Mouse (Mus musculus) ovary, adult 18-20 months (tissue): Measurements from ENCODE around the gene Wasf2.
A peak's percentile ranks its signal among the peaks of the same experiment; 100 is the strongest.

Experiments used
- DNase-seq: peaks from one replicate; pipeline ENCODE4 v3.0.0; 2022; ENCODE audit warnings: low spot score, mixed read lengths

Wasf2 gene

DNA sequence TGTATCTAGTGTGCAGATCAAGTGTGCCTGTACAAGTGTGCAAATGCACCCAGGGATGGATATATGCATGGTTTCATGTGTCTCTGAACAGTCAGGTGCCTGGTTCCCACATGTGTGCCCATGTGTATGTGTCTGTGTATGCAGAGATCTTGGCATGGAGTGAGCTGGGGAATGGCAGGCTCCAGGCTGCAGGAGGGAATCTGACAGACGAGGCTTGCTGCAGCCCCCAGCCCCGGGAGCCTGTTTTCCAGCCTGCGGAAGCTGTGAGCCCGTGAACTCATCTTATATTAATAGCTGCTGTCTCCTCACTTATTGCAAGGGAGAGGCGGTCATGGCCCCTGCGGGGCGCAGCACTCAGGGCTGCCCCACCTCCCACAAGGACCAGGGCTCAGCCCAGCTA lies 74.1 kb downstream of the Wasf2 start:
- DNase-seq = no peak

DNA sequence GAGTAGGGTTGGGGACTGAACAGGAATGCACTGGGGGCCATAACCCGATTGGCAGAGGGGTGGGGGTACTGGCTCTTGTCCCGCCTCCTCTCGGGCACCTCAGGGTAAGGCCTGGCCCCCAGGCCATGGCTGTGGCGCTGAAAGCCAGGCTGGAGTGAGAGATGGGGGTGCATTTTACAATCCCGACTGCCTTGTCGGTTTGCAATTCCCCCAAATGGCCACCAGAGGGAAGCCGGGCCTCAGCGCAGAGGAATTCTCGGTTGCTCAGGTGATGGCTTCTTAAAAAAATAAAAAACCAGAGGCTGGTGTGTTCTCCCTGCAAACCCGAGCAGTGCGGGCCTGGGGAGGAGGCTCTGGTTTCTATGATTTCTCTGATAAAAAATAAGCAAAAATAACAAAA lies 79.1 kb downstream of the Wasf2 start:
- DNase-seq = no peak

DNA sequence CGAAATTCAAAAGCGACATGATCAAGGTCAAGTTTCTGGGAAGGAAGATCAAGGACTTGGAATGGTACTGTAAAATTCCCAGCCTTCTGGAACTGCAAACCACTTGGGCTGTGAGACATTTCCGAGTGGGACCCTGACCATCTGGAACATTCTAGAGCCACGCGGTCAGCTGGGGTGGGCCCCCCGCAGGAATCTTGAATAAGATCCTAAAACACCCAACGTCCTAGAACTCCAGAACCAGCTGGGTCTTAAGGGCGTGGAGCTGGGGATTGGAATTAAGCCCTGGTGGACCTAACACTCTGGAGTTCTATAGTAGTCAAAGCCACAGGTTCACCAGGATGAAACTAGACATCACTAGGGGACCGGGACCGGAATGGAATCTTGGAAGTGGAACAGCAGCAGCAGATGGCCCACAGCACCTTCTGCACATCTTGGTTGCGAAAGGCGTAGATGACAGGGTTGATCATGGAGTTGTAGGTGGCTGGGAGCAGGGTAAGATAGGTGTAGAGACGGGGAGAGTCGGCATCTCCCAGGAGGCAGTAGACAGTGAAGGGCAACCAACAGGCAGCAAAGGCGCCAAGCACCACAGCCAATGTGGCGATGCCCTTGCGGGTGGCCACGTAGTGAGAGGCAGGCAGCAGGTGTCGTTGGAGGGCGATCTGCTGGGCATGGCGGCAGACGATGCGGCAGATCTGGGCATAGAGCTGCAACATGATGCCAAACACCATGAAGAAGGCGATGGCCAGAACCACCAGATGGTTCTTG lies 79.9 kb downstream of the Wasf2 start:
- DNase-seq = no peak

DNA sequence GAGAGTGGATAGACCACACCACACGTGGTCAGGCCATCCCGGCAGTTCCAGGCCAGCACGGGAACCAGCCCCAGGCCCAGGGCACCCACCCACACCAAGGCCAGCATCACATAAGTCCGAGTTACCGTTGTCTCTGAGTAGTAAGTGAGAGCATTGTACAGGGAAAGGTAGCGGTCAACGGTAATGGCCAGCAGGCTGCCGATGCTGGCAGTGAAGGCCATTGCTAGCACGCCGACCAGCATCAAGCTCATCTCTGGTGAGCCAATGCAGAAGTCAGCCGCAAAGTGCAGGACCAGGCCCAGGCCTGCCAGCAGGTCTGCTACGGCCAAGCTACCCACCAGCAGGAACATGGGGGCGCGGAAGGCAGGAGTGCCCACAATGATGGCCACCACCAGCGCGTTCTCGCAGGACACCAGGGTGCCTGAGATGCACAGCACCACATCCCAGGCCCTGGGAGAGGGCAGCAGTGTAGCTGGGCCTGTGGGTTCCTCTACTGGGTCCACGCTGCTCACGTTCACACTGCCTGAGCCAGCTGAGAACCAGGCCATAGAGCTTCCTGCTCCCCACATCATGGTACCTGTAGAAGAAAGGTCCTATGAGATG lies 80.6 kb downstream of the Wasf2 start:
- DNase-seq = no peak

DNA sequence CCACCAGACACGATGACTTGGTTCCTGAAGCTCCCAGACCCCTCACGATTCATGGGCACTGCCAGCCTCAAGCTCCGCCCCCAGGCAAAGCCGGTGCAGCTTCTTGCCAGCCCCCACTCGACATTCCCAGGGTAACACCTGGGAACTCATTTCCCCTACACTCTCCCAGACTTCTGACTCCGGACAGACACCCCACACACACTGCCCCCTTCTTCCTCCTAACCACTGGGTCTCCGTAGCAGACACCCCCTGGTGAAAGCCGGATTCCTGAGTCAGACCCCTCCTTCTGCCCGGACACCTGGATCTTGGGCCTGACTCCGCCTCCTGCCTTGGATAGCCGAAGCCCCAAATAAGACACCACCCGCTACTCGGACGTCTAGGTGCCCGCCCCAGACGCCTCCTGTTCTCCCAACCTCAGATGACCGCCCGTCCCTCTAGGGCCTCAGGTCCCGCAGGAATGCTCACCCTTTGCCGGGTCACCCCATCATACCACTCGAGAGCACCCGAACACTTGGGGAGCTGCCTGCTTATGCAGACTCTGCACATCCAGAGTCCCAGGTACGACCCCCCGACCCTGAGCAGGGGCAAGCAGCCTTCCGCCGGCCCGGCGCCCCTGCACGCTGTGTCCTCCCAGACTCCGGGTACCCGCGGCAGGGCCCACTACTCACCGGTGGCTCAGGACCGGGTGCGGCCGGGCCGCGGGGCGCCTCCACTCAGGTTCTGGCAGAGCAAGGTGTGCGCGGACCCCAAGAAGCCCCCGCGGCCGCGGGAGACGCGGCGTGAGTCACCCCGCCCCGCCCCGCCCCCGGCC lies 81.7 kb downstream of the Wasf2 start, which contains the start of the genes Cd164l2 and Gpr3:
Gene Cd164l2 (plus strand): TSS at position 381 of the 811 bp plus-strand sequence.
Gene Gpr3 (minus strand): TSS at position 786 of the 811 bp plus-strand sequence.
- DNase-seq = no peak

DNA sequence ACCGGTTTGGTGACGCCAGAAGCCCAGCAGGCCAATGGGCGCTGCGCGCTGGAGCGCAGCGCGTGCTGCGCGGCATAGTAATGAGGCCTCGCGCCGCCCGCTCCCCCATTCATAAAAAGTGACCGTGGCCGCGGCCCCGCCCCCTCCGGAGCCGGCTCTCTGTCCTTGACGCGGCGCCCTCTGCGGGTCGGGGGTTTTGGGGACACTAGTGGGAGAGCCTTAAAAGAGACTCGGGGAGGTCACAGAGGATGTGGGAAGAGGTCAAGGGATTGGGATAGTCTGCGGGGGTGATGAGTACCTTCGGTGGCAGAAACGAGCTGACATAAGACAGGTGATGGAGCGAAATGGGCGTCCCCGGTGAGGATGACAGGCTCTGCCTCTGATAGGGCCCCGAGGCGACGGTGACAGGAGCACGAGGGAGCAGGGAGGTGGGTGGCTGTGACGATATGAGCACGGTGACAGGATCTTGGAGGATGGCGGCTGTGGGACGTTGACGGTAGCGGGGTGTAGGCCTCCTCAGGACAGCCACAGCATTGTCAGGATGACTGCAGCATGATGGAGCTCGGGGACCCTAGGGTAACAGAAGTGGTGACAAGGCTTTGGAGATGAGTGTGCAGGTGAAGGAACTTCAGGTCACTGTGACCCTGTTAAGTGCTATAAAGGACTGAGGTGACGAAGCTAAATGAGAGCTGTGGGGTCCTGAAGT lies 82.4 kb downstream of the Wasf2 start:
- DNase-seq = peak; percentile 55

DNA sequence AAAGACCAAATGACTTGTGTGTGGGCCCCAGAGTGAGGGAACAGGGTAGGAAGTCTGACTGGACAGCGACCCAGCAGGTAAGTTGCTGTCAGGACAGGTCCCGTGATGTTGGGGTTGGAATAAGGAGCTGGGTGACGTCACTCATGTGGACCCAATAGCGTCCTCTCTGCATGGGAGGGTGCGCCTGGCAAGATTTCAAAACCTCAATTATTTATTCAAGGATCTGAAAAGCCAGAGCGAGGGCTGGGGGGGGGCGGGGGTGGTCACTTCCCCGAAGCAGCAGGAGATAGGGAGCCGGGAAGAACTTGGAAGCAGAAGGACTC lies 82.9 kb downstream of the Wasf2 start:
- DNase-seq = no peak

DNA sequence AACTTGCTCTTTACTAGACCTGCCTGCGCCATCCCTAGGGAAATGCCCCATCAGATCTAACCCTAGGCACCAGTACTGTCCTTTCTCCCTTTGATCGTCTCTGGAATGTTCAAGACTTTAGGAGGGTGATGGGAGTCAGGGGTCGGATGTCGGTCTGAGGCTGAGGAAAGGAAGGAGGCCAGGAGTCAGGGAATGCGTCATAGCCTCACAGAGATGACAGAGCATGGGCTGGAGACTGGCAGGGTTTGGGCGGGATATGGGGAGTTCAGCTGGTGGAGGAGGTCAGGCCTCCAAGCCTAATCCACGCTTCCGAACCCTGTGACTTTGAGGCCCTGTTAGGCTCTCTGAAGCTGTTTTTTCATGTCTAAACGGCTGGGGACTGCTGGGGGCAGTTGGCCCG lies 83.4 kb downstream of the Wasf2 start:
- DNase-seq = no peak

DNA sequence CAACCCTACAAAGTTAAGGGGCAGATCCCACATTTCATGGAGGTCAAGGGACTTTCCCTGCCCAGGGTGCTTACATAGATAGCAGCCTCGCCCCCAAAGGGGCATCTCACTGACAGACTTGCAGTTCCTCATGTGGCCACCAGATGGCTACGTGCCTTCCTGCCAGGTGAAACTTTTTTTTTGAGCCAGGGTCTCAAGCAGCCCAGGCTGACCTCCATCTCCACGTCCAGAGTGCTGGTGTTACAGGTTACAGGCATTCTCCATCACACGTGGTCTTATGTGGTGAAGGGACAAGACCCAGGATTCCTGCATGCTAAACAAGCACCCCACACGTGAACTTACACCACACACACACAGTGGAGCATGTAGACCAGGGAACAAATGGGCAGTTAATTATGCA lies 87.3 kb downstream of the Wasf2 start:
- no peak for DNase-seq

DNA sequence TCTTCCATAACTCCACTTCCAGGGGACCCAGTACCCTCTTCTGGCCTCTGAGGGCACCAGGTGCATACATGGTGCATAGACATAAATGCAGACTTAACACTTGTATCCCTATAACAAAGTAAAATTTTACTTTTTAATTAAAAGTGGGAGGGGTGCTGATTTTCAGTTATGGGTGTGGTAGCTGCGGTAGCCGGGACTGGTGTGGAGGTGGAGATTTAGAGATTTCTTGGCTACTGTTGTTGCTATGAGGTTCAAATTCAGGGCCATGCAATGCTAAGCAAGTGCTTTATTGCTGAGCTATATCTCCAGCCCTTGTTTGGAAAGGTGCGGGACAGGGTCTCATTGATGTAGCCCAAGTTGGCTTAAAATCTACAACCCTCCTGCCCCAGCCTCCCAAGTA lies 88.4 kb downstream of the Wasf2 start:
- no peak for DNase-seq

DNA sequence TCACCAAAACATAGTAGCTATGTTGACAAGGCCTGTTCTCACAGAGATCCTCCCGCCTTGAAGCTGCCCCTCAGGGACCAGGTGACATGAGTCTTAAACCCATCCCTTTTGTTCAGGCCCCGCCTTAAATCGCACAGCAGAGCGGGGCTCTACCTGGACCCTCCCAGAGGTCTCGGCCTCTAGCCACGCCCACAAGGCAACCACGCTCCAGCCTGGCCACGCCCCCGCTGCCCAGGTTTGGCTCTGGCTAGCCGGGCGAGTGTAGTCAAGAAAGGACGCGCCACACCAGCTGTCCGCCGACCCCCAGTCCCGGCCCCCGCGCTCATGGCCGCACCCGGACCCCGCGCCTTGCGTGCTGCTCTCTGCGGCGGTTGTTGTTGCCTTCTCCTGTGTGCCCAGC lies 90.4 kb downstream of the Wasf2 start:
- no peak for DNase-seq

DNA sequence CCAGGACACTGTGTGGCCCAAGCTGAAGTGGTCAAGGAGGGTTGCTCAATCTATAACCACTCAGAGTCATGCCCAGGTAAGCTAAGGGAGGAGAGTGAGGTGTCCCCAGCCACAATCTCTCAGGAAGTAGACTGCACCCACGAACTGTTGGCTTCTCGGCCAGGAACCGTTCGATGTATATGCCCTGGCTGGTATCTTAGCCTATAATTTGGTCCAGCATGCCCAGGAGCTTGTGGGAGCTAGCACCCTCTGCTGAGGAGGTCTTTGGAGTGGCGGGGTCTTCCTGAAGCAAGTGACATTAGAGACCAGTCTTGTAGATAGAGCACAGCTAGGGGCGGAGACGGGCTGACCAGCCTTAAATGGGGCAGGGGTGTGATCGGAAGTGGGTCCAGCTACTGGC lies 91.4 kb downstream of the Wasf2 start:
- DNase-seq = no peak

DNA sequence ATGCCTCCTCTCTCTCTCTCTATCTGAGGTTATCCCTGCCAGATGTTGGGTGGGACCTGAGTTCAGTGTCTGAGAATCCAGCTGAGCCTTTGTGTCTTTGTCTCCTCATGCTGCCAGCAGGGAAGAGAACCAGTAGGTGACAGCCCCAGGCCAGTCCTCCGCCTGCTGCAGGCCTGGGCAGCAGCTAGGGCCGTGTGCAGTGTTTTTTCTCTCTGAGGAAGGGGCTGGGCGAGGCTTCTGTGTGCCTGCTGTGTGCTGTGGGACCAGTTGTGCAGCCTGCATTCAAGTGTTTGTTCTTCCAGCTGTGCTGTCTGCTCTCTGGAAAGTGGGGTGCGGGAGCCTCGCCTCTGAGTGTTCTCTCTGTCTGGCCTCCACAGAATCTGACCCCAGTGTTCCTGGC lies 93.6 kb downstream of the Wasf2 start:
- DNase-seq = no peak

DNA sequence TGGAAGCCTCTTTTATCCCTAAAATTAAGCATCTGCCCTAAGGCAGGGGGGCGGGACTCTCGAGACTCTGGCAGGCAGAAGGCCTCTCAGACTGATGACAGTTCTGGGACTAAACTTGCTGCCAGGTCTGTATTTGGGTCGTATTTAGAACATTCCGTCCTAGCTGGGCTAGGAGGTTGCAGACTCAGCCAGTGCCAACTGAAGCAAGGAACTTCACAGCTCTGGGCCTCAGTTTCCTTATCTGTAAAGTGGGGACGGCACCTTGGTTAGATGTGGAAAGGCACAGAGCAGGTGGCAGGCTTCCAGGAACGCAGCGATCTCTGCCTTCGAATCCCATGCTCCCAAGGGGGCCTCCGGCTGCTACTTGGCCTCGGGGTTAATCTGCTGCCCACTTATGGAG lies 95.8 kb downstream of the Wasf2 start:
- no peak for DNase-seq

DNA sequence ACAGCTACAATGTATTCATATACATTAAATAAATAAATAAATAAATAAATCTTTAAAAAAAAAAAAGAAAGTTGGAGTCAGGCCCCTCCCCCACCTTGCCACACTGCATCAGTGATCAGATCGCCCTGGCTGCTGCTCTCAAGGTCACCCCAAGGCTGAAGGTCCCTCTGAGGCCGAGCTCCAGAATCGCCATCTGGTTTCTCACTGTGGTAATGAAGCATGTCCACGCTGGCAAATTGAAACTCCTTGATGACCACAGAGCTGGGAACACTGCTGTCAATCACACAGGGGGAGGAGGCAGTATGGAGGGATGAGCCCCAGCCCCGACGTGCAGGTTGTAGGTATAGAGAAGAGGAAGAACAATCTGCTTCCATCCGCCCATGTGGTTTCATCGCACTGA lies 97.3 kb downstream of the Wasf2 start:
- DNase-seq = no peak

DNA sequence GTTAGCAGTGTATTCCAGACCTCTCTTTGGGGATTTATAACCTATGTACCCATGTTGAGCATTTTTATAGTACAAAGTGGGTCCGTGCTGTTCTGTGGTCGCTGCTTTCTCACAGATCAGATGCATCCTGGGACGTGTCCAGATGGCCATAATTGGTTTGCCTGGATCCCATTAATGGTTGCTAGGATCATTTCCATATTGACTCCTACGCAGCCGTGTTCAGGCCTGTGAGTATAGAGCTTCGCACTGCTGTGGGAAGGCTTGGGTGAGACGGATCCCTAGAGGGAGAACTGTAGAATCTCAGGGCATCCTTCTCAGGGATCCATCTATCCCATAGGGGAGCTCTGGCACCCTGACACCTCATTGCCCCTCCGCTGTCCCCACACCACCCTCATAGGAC lies 99.3 kb downstream of the Wasf2 start:
- DNase-seq = no peak

DNA sequence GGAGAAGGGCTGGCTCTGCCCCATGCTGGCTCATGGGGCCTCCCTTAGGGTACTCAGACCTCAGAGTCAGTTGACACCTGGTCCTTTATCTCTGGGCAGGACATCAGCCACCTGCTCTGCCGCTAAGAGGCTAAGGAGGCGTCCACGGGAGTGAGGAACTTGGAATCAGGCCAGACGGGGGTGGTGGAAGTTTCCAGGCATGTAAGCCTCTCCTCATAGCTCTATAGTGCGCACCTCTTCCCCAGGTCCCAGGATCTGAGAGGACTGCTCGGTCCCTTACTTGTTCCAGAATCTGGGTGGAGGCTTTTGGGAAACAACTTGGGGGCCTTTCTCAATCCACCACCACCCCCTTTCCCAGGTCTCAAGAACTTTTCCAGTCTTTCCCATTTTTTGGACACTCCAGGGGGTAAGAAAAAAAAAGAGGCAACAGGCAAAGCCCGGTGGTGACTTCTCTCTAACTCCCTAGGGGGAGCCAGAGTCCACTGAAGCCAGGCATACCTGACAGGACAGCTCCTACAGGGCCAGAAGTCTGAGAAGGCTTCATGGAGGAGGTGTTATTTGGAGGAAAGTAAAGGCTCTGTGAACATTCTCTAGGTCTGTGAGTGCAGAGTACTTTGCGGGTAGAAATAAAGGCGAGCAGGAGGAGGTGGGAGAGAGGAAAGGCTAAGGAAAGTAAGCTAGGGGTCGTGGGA lies 103.1 kb downstream of the Wasf2 start:
- no peak for DNase-seq

DNA sequence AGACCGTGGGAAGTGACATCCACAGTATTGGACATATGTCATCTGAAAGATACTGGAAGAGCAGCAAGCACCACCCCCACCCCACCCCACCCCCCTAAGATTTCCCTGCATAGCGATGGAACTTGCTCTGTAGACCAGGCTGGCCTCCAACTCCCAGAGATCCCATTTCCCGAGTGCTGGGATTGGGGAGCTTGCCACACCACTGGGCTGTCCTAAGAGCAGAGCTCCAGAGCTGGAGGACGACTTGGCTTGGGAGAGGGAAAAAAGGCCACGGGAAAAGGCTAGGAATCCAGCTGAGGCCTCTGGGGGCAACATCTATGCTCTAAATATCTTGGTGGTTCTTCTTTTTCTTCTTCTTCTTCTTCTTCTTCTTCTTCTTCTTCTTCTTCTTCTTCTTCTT lies 104.5 kb downstream of the Wasf2 start:
- no peak for DNase-seq

DNA sequence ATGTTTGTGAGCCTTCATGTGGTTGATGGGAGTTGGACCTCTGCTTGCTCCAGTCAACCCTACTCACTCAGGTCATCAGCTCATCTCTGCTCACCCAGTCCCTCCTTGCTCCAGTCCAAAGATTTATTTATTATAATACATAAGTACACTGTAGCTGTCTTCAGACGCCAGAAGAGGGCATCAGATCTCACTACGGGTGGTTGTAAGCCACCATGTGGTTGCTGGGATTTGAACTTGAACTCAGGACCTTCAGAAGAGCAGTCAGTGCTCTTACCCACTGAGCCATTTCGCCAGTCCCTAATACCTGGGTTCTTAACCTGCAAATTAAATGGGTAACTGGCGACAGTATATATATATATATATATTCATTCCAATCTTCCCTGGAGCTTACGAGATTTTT lies 105.1 kb downstream of the Wasf2 start:
- no peak for DNase-seq

DNA sequence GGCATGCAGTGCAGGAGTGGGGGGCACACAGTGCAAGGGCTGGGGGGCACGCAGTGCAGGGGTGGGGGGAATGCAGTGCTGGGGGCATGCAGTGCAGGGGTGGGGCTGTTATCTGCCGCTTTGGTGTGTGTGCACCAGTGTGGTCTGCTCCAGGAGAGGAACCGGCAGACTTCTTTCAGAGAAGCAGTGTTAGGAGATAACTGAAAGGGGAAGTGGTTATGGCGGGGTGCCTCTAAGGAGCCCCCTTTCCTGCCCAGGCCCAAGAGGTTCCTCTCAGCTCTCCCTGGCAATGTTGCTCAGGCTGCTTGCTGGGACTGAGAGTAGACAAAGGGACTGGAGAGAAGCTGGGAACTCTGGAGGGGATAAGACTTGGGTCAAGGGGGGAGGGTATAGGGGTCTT lies 107.6 kb downstream of the Wasf2 start:
- DNase-seq = no peak

DNA sequence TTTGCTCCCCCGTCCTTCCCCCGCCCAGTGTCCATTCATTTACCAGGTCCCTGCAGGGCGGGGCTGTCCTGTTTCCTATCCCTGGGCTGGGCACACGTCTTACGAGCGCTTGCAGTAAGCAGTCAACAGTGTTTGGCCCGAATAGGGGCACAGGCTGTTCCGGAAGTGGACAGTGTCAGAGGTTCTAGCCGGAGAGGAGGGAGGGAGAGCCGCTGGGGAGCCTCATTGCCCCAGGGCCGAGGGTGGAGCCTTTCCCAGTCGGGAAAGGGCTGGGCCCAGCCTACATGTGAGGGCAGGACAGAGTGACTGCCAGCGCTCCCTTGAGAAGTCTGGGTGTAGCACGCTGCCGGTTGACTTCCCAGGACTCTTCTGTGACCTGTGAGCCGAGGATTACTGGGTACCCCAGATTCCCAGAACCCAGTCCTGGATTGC lies 110.2 kb downstream of the Wasf2 start, which contains the start of gene Map3k6:
Gene Map3k6 (plus strand): TSS at position 329 of the 432 bp plus-strand sequence.
- peak; percentile 75 for DNase-seq
